12 mouse cellular contexts compared by ENCODE assay signal in genomic region chr13:107767262-107767624, GRCm38 (mm10).
DNase-seq lines count a peak whose midpoint lies in the region; ATAC-seq and TF ChIP-seq lines count a peak whose summit lies in the region.
"Had no signal": no experiment of that assay in that cellular context is flagged by ENCODE, and none has a peak within 500 bp of the region (broad histone marks: within the 10 kb centered on the region; RNA-seq: fewer than 3 reads in every experiment).

No protein-coding gene starts in this region.

- DNase-seq in embryonic facial prominence, embryonic 11.5 days (ENCODE audit: low spot score) = peak; percentile 49
- DNase-seq in embryonic facial prominence, embryonic 10.5 days (ENCODE audit: low spot score) = no peak
- DNase-seq in right cerebral cortex, postnatal 10 days (ENCODE audit: low spot score in 2 of 2) = peak; percentile 45 to 48
- no peak for DNase-seq in right cerebral cortex, adult 2 months (ENCODE audit: low spot score in 2 of 2)
- peak; percentile 62 for DNase-seq in hindlimb bud, embryonic 11.5 days (ENCODE audit: extremely low spot score, low read depth, low spot score)
- no peak for DNase-seq in right cerebral cortex, postnatal 14 days
- DNase-seq: kidney, postnatal 14 days; thymus, postnatal 4 days had no signal

- H3K9ac ChIP-seq in embryonic facial prominence, embryonic 11.5 days (replicated peaks; ENCODE audit: low read length) = no peak overlapping the region
- H3K9ac ChIP-seq in liver, embryonic 12.5 days = no peak overlapping the region
- H3K9ac ChIP-seq: liver, embryonic 14.5 days; stomach, embryonic 15.5 days had no signal

- H3K27ac ChIP-seq in embryonic facial prominence, embryonic 11.5 days (replicated peaks; ENCODE audit: low read depth, low read length) = no peak overlapping the region
- H3K27ac ChIP-seq in embryonic facial prominence, embryonic 10.5 days (replicated peaks) = no peak overlapping the region
- peak overlapping the region; percentile 31 for H3K27ac ChIP-seq in olfactory bulb, adult 2 months (ENCODE audit: insufficient read depth, low read depth, low read length)
- H3K27ac ChIP-seq in liver, embryonic 12.5 days = no peak overlapping the region
- H3K27ac ChIP-seq: liver, embryonic 14.5 days; stomach, embryonic 15.5 days had no signal

- peak; percentile 59; the same call in 1 of the 2 replicates for ATAC-seq in embryonic facial prominence, embryonic 11.5 days (replicated peaks; ENCODE audit: insufficient number of reproducible peaks, low FRiP score, low TSS enrichment, low read depth)
- ATAC-seq in liver, embryonic 12.5 days = no peak

- WGBS in embryonic facial prominence, embryonic 11.5 days = 30% methylated on average over 2 of the region's 2 CpGs
- 41% methylated on average over 2 of the region's 2 CpGs for WGBS in embryonic facial prominence, embryonic 10.5 days
- WGBS in olfactory bulb, adult 2 months = 18% methylated on average over 2 of the region's 2 CpGs
- WGBS in liver, embryonic 12.5 days (ENCODE audit: insufficient replicate concordance) = 66% methylated on average over 2 of the region's 2 CpGs

- H3K4me2 ChIP-seq in embryonic facial prominence, embryonic 11.5 days (ENCODE audit: low read depth, low read length) = no peak overlapping the region
- no peak overlapping the region for H3K4me2 ChIP-seq in liver, embryonic 12.5 days
- H3K4me2 ChIP-seq: stomach, embryonic 15.5 days had no signal

- H3K27me3 ChIP-seq in embryonic facial prominence, embryonic 11.5 days (ENCODE audit: control insufficient read depth, insufficient read depth, low read length) = no peaks in the 10 kb centered on the region
- no peaks in the 10 kb centered on the region for H3K27me3 ChIP-seq in embryonic facial prominence, embryonic 10.5 days (replicated peaks; ENCODE audit: low read depth, poor library complexity, severe bottlenecking)
- H3K27me3 ChIP-seq in liver, embryonic 12.5 days (replicated peaks) = no peaks in the 10 kb centered on the region
- H3K27me3 ChIP-seq: stomach, embryonic 15.5 days had no signal

- no peak for TF ChIP-seq POLR2A in olfactory bulb, adult 2 months (IDR thresholded peaks at IDR 0.05; ENCODE audit: insufficient read depth, low read depth, low read length)

- H3K4me3 ChIP-seq in embryonic facial prominence, embryonic 11.5 days (ENCODE audit: low read depth, low read length) = no peak overlapping the region
- H3K4me3 ChIP-seq in embryonic facial prominence, embryonic 10.5 days = no peak overlapping the region
- no peak overlapping the region for H3K4me3 ChIP-seq in olfactory bulb, adult 2 months (ENCODE audit: insufficient read depth, low read depth, low read length)
- H3K4me3 ChIP-seq in liver, embryonic 12.5 days = no peak overlapping the region
- H3K4me3 ChIP-seq: stomach, embryonic 15.5 days had no signal

- H3K36me3 ChIP-seq in embryonic facial prominence, embryonic 11.5 days (replicated peaks; ENCODE audit: control insufficient read depth, insufficient read depth, low read depth, low read length) = no peaks in the 10 kb centered on the region
- peaks cover 59% of the 10 kb centered on the region for H3K36me3 ChIP-seq in embryonic facial prominence, embryonic 10.5 days (replicated peaks)
- no peaks in the 10 kb centered on the region for H3K36me3 ChIP-seq in liver, embryonic 12.5 days

- H3K4me1 ChIP-seq in embryonic facial prominence, embryonic 11.5 days (ENCODE audit: control insufficient read depth, insufficient read depth, low read length) = no peaks in the 10 kb centered on the region
- peaks cover 15% of the 10 kb centered on the region for H3K4me1 ChIP-seq in embryonic facial prominence, embryonic 10.5 days
- H3K4me1 ChIP-seq in olfactory bulb, adult 2 months (ENCODE audit: control insufficient read depth, insufficient read depth, low read length) = peaks cover 25% of the 10 kb centered on the region
- no peaks in the 10 kb centered on the region for H3K4me1 ChIP-seq in liver, embryonic 12.5 days
- H3K4me1 ChIP-seq: stomach, embryonic 15.5 days had no signal

- TF ChIP-seq CTCF in olfactory bulb, adult 2 months (IDR thresholded peaks at IDR 0.05; ENCODE audit: insufficient read depth, low read depth, low read length) = no peak

- H3K9me3 ChIP-seq in embryonic facial prominence, embryonic 11.5 days (replicated peaks; ENCODE audit: control insufficient read depth, low read length) = no peaks in the 10 kb centered on the region
- H3K9me3 ChIP-seq in embryonic facial prominence, embryonic 10.5 days = no peaks in the 10 kb centered on the region
- H3K9me3 ChIP-seq in liver, embryonic 12.5 days (replicated peaks) = no peaks in the 10 kb centered on the region
- H3K9me3 ChIP-seq: stomach, embryonic 15.5 days had no signal

Comparison
In these comparisons a context has a peak if more than half of its experiments do, and no peak if none do; other contexts are left out.
1. DNase-seq: peak in embryonic facial prominence, embryonic 11.5 days (single experiment), right cerebral cortex, postnatal 10 days (2 of 2) and hindlimb bud, embryonic 11.5 days (single experiment); none in embryonic facial prominence, embryonic 10.5 days (single experiment), right cerebral cortex, adult 2 months (0 of 2) and right cerebral cortex, postnatal 14 days (single experiment).